Mouse (Mus musculus): ENCODE data around the gene Spata13. TPM values are rescaled to one million over a fixed set of nuclear protein-coding genes. Genes with fewer than 3 reads are reported as not detected.

Spata13 gene
- polyA plus RNA-seq, 1 experiment from 2014 or later: 21.0 TPM

- no peak for ATAC-seq (ENCODE audit: insufficient number of reproducible peaks, low FRiP score)
- Histone ChIP-seq H3K4me3 (no peak overlapping the region), H3K27ac (ENCODE audit: poor library complexity, severe bottlenecking) (no peak overlapping the region), H3K4me1 (replicated peaks) (peaks cover 36% of the 10 kb centered on the region), H3K27me3 (replicated peaks) (no peaks in the 10 kb centered on the region), H3K9ac (no peak overlapping the region), H3K36me3 (peaks cover 47% of the 10 kb centered on the region), H3K9me3 (replicated peaks) (no peaks in the 10 kb centered on the region), H3K4me2 (no peak overlapping the region)
- WGBS: 76% methylated on average over 7 of the region's 7 CpGs
Measured at GRCm38 (mm10) chr14:60762754-60763153, 129.0 kb downstream of the Spata13 start.

GRCm38 (mm10) chr14:60763746-60764145 lies 129.9 kb downstream of the Spata13 start:
- H3K9ac ChIP-seq: no peak overlapping the region
- 73% methylated on average over 5 of the region's 5 CpGs for WGBS
- H3K4me1 ChIP-seq (replicated peaks): peaks cover 36% of the 10 kb centered on the region
- H3K27ac ChIP-seq (ENCODE audit: poor library complexity, severe bottlenecking): 0 out of 2 replicates have a peak overlapping the region, but pooled peaks have one; percentile 10
- H3K27me3 ChIP-seq (replicated peaks): no peaks in the 10 kb centered on the region
- ATAC-seq (ENCODE audit: insufficient number of reproducible peaks, low FRiP score): no peak
- H3K9me3 ChIP-seq (replicated peaks): no peaks in the 10 kb centered on the region
- H3K4me3 ChIP-seq: no peak overlapping the region
- H3K36me3 ChIP-seq: peaks cover 37% of the 10 kb centered on the region
- H3K4me2 ChIP-seq: no peak overlapping the region

GRCm38 (mm10) chr14:60764526-60764925 lies 130.7 kb downstream of the Spata13 start:
- 47% methylated on average over 4 of the region's 4 CpGs for WGBS

GRCm38 (mm10) chr14:60765025-60765424 lies 131.2 kb downstream of the Spata13 start:
- Histone ChIP-seq H3K27me3 (replicated peaks) (no peaks in the 10 kb centered on the region), H3K4me2 (no peak overlapping the region), H3K4me3 (no peak overlapping the region), H3K9me3 (replicated peaks) (no peaks in the 10 kb centered on the region), H3K9ac (no peak overlapping the region), H3K36me3 (peaks cover 24% of the 10 kb centered on the region), H3K4me1 (replicated peaks) (peaks cover 36% of the 10 kb centered on the region), H3K27ac (ENCODE audit: poor library complexity, severe bottlenecking) (no peak overlapping the region)
- no peak for ATAC-seq (ENCODE audit: insufficient number of reproducible peaks, low FRiP score)
- WGBS: 51% methylated on average over 2 of the region's 2 CpGs

More at GRCm38 (mm10) chr14:60764526-60764925, 130.7 kb downstream of the Spata13 start:
- Histone ChIP-seq H3K27me3 (replicated peaks) (no peaks in the 10 kb centered on the region), H3K4me2 (no peak overlapping the region), H3K27ac (ENCODE audit: poor library complexity, severe bottlenecking) (no peak overlapping the region), H3K9me3 (replicated peaks) (no peaks in the 10 kb centered on the region), H3K9ac (no peak overlapping the region), H3K4me3 (no peak overlapping the region), H3K4me1 (replicated peaks) (peaks cover 36% of the 10 kb centered on the region), H3K36me3 (peaks cover 29% of the 10 kb centered on the region)
- ATAC-seq (ENCODE audit: insufficient number of reproducible peaks, low FRiP score): no peak

GRCm38 (mm10) chr14:60767884-60768283 lies 134.1 kb downstream of the Spata13 start, which contains the start of gene C1qtnf9:
Gene C1qtnf9 (plus strand): TSS chr14:60768134.
- no peak for ATAC-seq (ENCODE audit: insufficient number of reproducible peaks, low FRiP score)
- WGBS: 70% methylated on average over 4 of the region's 4 CpGs
- no peaks in the 10 kb centered on the region for H3K27me3 ChIP-seq (replicated peaks)
- no peak within 1 kb of the TSS for H3K27ac ChIP-seq (ENCODE audit: poor library complexity, severe bottlenecking)
- H3K9ac ChIP-seq: no peak within 1 kb of the TSS
- H3K4me2 ChIP-seq: no peak within 1 kb of the TSS
- H3K4me1 ChIP-seq (replicated peaks): peaks cover 32% of the 10 kb centered on the region
- no peaks in the 10 kb centered on the region for H3K36me3 ChIP-seq
- no peaks in the 10 kb centered on the region for H3K9me3 ChIP-seq (replicated peaks)
- no peak within 1 kb of the TSS for H3K4me3 ChIP-seq

- H3K4me1 ChIP-seq (replicated peaks): peaks cover 20% of the 10 kb centered on the region
- no peak overlapping the region for H3K27ac ChIP-seq (ENCODE audit: poor library complexity, severe bottlenecking)
- H3K4me3 ChIP-seq: no peak overlapping the region
- no peaks in the 10 kb centered on the region for H3K9me3 ChIP-seq (replicated peaks)
- no peaks in the 10 kb centered on the region for H3K36me3 ChIP-seq
- H3K9ac ChIP-seq: no peak overlapping the region
- WGBS: 46% methylated on average over 6 of the region's 6 CpGs
- no peak overlapping the region for H3K4me2 ChIP-seq
- ATAC-seq (ENCODE audit: insufficient number of reproducible peaks, low FRiP score): no peak
- H3K27me3 ChIP-seq (replicated peaks): no peaks in the 10 kb centered on the region
Measured at GRCm38 (mm10) chr14:60769340-60769739, 135.5 kb downstream of the Spata13 start.

GRCm38 (mm10) chr14:60770594-60770993 lies 136.8 kb downstream of the Spata13 start:
- Histone ChIP-seq H3K36me3 (no peaks in the 10 kb centered on the region), H3K4me1 (replicated peaks) (peaks cover 9% of the 10 kb centered on the region), H3K4me3 (no peak overlapping the region), H3K27me3 (replicated peaks) (no peaks in the 10 kb centered on the region), H3K27ac (ENCODE audit: poor library complexity, severe bottlenecking) (no peak overlapping the region), H3K9me3 (replicated peaks) (no peaks in the 10 kb centered on the region), H3K4me2 (no peak overlapping the region), H3K9ac (no peak overlapping the region)
- no peak for ATAC-seq (ENCODE audit: insufficient number of reproducible peaks, low FRiP score)
- WGBS: 71% methylated on average over 6 of the region's 6 CpGs

GRCm38 (mm10) chr14:60771057-60771456 lies 137.3 kb downstream of the Spata13 start:
- peak overlapping the region; percentile 60 for H3K4me2 ChIP-seq
- H3K27me3 ChIP-seq (replicated peaks): no peaks in the 10 kb centered on the region
- H3K36me3 ChIP-seq: no peaks in the 10 kb centered on the region
- H3K9ac ChIP-seq: no peak overlapping the region
- WGBS: 5% methylated on average over 8 of the region's 8 CpGs
- H3K27ac ChIP-seq (ENCODE audit: poor library complexity, severe bottlenecking): no peak overlapping the region
- H3K9me3 ChIP-seq (replicated peaks): no peaks in the 10 kb centered on the region
- peak; percentile 56; the same call in 1 of the 2 replicates for ATAC-seq (ENCODE audit: insufficient number of reproducible peaks, low FRiP score)
- peaks cover 5% of the 10 kb centered on the region for H3K4me1 ChIP-seq (replicated peaks)
- peak overlapping the region; percentile 39 for H3K4me3 ChIP-seq

GRCm38 (mm10) chr14:60773476-60773875 lies 139.7 kb downstream of the Spata13 start:
- no peak overlapping the region for H3K4me3 ChIP-seq
- H3K9me3 ChIP-seq (replicated peaks): no peaks in the 10 kb centered on the region
- H3K27ac ChIP-seq (ENCODE audit: poor library complexity, severe bottlenecking): no peak overlapping the region
- H3K36me3 ChIP-seq: no peaks in the 10 kb centered on the region
- ATAC-seq (ENCODE audit: insufficient number of reproducible peaks, low FRiP score): no peak
- H3K4me1 ChIP-seq (replicated peaks): no peaks in the 10 kb centered on the region; the same call in 1 of the 2 replicates
- 77% methylated on average over 2 of the region's 2 CpGs for WGBS
- no peaks in the 10 kb centered on the region for H3K27me3 ChIP-seq (replicated peaks)
- no peak overlapping the region for H3K4me2 ChIP-seq
- H3K9ac ChIP-seq: no peak overlapping the region

GRCm38 (mm10) chr14:60776521-60776920 lies 142.7 kb downstream of the Spata13 start:
- no peak overlapping the region for H3K4me3 ChIP-seq
- H3K27ac ChIP-seq (ENCODE audit: poor library complexity, severe bottlenecking): no peak overlapping the region
- no peaks in the 10 kb centered on the region for H3K36me3 ChIP-seq
- H3K9me3 ChIP-seq (replicated peaks): no peaks in the 10 kb centered on the region
- H3K9ac ChIP-seq: no peak overlapping the region
- no peaks in the 10 kb centered on the region for H3K27me3 ChIP-seq (replicated peaks)
- no peak overlapping the region for H3K4me2 ChIP-seq
- no peak for ATAC-seq (ENCODE audit: insufficient number of reproducible peaks, low FRiP score)
- no peaks in the 10 kb centered on the region for H3K4me1 ChIP-seq (replicated peaks)
- WGBS: 81% methylated on average over 8 of the region's 8 CpGs

- Histone ChIP-seq H3K9ac (no peak overlapping the region), H3K4me3 (no peak overlapping the region), H3K27ac (ENCODE audit: poor library complexity, severe bottlenecking) (no peak overlapping the region), H3K27me3 (replicated peaks) (no peaks in the 10 kb centered on the region), H3K36me3 (no peaks in the 10 kb centered on the region), H3K4me1 (replicated peaks) (no peaks in the 10 kb centered on the region), H3K9me3 (replicated peaks) (no peaks in the 10 kb centered on the region), H3K4me2 (no peak overlapping the region)
- ATAC-seq (ENCODE audit: insufficient number of reproducible peaks, low FRiP score): no peak
- 77% methylated on average over 5 of the region's 5 CpGs for WGBS
Measured at GRCm38 (mm10) chr14:60777485-60777919, 143.7 kb downstream of the Spata13 start.

GRCm38 (mm10) chr14:60779198-60779597 lies 145.4 kb downstream of the Spata13 start:
- Histone ChIP-seq H3K4me1 (replicated peaks) (no peaks in the 10 kb centered on the region), H3K4me2 (no peak overlapping the region), H3K4me3 (no peak overlapping the region), H3K27ac (ENCODE audit: poor library complexity, severe bottlenecking) (no peak overlapping the region), H3K9ac (no peak overlapping the region), H3K9me3 (replicated peaks) (no peaks in the 10 kb centered on the region), H3K27me3 (replicated peaks) (no peaks in the 10 kb centered on the region), H3K36me3 (no peaks in the 10 kb centered on the region)
- no peak for ATAC-seq (ENCODE audit: insufficient number of reproducible peaks, low FRiP score)
- WGBS: 87% methylated on average over 7 of the region's 7 CpGs
